Mouse (Mus musculus): ENCODE measurements around the gene Chn2.

Gene Chn2

DNA sequence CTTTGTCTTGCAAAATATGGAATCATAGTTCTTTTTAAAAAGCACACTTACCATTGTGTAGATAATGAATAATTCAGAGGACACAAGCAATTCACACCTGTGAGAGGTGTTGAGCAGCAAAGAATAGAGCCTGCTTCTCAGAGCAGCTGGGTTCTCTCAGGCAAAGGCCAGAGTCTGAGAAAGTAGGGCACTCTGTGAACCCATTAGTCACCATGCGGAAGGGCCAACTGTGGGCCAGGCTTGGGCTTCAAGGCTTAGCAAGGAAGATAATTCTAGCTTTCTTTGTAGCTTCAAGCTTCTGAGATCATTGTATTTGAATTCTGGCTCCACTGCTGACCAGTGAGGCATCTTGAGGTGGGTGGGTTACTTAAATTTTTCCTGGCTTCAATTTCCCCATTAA lies 2.8 kb downstream of the Chn2 start:
- DNase-seq (ENCODE audit: low spot score): no peak

DNA sequence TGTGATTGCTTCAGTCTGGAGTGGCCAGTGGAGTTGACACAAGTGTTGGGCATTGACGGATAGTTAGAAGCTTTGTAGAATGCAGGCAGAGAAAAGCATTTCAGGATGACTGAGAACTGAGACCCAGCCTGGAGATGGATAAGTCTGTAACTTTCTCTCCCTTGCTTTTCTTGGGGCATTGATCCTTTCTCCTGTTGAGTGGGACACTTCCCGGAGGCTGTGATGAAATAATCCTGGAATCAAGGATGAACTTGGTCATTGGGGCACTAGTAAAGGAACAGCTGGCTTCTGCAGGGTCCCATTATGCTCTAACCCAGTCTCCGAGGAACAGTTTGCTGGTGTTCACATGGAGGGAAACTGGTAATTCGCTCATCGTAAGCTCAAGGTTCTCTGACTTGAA lies 4.2 kb downstream of the Chn2 start:
- DNase-seq (ENCODE audit: low spot score): no peak

DNA sequence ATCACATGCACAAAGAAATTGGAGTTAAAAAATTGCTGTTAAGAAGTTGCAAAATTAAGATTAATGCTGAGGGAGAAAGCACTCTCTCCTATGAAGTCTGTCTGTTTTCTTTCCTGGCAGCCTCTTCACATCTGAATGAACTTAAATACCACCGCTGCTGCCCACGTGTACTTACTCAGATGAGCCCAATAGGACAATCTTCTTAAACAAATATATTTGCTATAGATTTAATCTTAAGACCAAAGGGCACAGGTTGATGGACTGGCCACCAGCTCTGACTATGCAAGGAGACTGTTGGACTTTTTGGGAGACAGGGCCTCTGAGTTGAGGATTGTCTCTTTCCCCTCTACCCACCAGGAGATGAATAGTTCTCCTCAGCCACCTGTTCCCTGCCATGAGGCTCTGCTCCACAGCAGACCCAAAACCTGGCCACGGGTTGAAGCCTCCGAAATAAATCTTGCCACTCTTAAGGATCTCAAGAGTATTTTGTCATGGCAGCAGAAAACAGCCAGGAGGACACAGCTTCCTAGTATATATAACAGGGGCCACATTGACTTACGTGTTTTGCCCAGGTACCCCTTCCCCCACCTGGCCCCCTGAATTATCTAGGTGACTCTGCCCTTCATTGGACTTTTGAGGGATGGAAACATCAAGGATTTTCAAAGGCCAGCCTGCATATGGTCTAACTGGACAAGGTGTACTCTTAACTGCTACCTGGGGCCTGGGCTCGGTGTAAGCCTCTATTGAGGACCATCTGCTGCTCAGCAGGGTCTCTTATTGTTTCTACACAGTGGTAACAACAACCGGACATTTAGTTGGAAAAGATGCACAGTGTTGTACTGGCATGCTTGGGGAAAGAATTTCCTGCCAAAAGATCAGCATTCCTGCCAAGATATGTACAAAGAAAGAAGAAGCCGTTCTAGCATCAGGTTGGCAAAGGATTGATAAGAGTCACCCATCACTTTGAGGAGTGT lies 6.7 kb downstream of the Chn2 start:
- no peak for DNase-seq (ENCODE audit: low spot score)

DNA sequence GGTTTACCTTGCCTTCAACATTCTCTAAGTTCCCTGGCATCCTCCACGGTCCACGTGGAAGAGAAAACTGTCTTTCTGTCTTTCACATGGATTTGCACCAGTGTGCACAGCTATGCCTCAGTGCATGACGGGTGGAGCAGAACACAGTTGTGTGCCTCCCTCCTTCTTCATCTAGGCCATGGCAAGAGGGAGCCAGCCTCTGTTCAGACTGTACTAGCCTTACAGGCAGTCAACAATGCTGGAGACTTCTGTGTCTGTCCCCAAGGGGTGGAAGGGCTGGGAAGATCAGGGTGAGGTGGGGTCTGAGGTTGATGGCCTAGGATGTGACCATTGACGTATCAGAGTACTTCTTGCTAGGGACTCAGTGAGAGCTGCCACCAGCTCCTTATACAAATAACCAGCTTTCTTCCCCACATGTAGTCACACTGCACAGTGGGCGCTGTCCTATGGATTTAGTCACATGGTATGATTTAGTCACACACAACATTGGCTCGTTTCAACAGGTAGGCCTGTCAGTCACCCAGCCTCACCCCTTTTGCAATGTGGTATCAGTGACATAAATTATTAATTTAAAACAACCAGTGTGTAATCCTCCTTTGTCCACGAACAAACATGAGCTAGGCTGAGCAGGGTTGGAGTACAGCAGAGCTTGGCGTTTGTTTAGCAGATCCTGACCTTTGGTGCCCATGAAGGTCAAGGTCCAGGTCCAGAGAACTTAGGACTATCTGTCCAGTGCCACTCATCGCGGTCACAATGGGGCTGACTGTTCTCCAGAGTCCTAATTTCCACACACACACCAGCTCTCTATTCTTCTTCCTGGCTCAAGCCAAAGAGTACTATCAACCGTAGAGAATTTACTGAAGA lies 7.8 kb downstream of the Chn2 start:
- DNase-seq (ENCODE audit: low spot score): no peak

DNA sequence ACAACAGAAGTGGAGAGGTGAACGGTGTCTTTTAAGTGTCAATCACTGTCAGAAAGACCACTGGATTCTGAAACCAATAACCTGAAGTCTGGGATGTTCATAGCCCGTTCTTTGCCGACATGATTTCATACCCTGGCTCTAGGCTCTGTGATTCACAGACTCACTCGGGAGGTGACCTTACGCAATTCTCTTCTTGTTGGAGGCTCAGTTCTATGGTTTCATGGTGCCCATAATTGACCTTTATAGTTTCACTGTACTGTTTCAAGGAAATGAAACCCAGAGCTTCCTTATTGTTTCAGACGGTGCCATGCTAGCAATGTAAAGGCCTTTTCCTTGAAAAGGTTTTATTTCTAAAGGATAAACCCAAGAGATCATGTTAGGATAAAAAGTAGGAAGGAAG lies 9.4 kb downstream of the Chn2 start:
- no peak for DNase-seq (ENCODE audit: low spot score)

DNA sequence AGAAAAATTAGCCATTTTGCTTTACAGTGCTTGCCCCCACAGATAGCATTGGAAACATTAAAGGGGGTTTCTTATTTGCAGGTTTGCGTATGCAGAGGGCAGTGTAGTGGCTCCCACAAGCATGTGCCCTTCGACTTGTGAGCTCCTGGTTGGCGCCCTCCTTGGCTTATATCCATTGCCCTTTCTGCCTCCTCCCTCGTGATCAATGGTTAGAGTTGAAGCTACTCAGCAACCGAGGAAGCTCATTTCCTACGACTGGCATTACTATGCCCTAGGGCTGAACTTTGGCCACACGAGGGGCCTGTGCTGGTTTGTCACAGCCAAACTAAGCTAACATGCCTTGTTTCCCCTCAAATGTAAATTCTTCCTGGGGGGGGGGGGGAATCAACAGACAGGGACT lies 11.8 kb downstream of the Chn2 start:
- DNase-seq (ENCODE audit: low spot score): no peak

DNA sequence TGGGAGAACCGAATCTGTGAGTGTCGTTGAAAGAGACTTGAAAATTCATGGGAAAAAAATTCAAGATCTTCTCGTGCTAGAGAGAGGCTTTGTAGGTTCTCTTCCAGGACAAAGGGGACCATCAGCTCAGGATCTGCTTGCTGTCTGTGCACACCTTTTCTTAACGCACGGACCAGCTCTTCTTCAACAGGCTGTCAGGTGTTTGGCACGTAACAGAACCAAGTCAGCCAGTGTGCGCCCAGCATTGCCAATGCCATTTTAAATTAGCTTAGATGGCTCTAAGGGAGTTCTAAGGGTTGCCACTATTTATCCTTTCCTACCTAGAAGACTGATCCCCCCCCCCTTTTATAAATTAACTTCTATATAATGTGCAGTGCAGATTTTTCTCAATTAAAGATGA lies 12.8 kb downstream of the Chn2 start:
- no peak for DNase-seq (ENCODE audit: low spot score)

DNA sequence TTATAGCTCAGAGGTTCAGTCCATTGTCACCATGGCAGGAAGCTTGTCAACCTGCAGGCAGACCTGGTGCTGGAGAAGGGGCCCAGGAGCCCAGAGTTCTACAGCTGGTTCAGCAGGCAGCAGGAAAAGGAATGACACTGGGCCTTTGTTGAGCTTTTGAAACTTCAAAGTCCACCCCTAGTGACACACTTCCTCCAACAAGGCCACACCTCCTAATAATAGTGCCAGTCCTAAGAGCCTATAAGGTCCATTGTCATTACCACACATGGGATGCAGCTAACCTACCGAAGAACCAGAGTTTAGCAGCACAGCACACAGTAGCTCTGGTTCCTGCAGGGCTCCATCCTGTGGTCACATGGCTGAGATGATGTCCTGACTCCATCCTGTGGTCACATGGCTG lies 13.3 kb downstream of the Chn2 start:
- no peak for DNase-seq (ENCODE audit: low spot score)

DNA sequence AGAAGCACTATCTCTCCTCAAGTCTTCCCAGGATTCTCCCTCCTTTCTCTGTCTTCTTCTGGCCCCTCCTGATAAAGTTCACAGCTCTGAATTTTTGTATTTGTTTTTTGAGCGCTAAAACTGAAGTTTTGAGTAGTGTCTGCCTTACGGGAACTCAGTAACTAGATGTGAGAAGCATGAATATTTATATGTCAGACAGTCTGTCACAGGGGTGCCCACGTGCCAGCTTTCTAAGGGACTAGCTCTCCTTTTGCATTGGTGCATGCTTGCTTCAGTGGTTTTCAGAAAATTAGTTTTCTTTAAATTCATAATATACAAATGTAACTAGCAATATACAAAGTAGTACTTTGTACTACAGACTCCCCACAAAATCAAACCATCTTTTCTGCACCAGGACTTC lies 14.0 kb downstream of the Chn2 start:
- no peak for DNase-seq (ENCODE audit: low spot score)

DNA sequence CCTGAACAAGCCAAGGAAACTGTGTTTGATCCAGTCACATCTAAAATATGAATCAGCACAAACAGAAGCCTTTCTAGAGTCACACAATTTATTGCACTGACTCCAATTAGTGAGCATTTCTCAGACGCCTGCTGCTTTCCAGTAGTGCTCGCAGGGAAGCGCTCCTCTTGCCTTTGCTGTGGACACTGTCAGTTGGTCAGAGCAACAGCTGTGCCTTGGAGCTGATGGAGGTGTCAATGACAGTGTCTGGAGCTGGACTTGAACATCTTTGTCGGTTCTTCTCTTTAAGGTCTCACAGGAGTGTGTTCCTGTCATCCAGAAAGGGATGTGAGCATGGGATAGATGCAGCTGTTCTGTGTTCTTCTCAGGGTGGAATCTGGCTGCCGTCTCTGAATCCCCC lies 16.0 kb downstream of the Chn2 start:
- no peak for DNase-seq (ENCODE audit: low spot score)

DNA sequence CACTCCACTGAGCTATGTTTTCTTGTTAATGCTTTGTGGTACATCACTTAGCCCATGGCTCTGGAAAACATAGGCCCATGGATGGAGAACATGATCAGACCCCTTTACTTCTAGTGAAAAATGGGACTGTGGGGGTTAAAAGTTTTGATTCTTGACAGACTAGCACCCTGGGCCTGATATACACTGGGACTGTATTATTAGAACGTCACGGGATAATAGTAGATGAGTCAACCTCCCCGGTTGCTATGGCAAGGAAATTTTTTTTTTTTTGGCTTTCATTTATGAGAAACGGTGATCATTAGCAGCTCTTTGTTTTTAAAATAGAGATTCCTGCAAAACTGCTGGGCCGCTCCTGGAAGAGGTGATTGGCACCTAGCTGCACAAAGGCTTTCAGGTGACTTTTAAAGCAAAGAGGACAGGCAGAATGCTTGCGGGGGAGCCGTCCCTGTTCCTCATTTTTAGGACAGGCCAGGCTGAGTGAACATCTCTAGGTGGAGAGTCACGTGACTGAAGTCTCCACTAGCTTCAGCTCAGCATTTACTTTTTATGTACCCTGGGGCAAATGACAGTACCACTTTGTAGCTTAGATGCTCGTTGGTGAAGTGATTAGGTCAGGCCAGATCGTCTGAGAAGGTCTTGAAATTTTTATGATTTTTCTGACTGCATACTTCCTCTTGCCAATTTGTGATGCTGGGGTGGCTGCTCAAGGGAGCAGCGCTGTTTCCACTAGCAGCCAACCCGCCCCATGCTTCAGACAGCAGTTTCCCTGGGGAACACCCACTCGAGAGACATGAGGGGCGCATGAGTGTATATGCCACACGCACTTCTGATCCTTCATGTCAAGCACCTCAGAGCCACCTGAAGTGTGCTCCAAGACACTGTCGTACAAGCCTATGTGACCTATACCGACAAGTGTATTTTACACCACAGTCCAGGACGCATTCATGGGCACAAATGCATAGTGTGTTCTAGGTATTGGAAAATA lies 17.5 kb downstream of the Chn2 start:
- no peak for DNase-seq (ENCODE audit: low spot score)

DNA sequence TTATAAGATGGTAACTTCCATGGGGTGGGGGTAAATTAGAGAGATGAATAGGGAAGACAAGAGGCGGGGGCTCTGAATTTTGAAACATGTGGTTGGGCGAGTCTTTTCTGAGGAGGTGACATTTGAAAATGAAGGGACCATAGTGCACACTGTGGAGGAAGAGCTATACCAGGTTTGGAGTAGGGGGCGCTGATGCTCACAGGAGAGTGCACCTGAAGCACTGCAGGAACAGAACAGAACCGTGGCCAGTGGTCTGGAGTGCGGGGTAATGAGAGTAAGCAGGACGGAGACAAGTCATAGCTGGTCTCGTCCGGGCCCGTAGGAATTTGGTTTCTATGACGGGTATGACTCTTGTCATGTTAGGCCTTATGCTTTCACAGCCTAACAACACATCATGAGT lies 18.3 kb downstream of the Chn2 start:
- DNase-seq (ENCODE audit: low spot score): no peak

DNA sequence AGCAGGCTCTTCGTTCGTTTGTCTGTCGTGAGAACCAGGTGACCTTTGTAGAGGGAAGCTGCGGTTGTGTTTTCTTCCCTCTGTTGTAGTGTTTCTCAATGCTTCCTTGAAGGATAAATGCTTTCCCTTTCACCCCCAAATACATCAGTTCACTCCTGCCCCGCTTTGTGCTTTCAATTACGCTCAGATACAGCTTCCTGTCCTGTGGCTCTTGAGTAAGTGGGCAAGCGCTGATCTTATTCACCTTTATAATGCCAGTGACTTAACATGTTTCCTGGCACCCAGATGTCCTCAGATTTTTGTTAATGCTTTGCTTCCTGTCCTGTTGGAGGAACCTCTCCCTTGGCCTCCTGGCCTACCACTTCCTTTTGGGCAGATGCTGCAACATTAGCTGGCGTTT lies 19.5 kb downstream of the Chn2 start:
- DNase-seq (ENCODE audit: low spot score): no peak

DNA sequence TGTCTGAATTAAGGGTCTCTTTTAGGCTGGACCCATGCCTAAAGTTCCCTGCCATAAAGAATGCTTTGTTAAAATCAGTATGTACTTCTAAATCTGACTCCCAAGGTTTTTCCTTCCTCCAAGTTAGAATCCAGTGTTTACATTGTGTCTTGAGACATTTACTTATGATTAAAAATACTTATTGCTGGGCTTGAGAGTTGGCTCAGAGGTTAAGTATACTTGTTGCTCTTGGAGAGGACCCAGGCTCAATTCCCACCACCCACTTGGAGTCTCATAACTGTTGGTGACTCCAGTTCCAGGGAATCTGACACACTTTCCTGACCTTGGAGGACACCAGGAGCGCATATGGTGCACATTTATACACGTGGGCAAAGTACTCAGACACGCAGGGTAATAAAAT lies 20.9 kb downstream of the Chn2 start:
- no peak for DNase-seq (ENCODE audit: low spot score)

DNA sequence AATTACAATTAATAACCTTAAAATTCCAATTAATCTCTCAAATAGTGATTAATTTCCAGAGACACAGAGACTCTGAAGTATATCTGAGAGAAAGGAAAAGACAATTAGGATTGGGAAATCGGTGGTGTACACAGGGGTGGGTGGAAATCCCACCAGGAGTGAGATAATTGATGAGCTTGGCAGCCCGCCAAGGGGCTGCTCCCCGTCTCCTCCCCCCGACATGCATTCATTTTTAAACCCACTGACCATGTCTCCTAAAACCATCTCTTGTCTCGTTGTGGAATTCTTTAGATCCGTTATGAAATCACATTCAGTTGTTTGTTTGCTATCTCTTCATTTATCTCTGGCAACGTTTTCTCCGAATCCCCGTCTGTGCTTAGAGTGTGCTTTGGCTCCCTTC lies 22.0 kb downstream of the Chn2 start:
- DNase-seq (ENCODE audit: low spot score): no peak

DNA sequence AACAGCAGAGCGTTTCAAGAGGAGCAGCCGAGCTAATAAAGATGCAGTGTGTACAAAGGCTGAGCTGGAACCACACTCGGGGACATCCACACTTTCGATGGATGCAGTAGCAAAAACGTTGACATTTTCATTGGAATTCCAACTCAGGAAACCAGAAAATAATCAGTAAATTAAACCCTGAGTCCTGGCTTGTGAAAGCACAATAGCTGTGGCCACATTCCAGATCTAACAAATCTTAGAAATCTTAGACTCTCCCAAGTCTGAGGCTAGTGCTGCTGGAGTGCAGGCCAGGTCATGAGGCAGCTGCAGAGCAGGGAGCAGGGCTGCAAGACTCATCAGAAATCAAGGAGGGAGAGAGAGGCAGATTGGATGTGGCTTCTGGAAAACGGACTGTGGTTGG lies 24.5 kb downstream of the Chn2 start:
- DNase-seq (ENCODE audit: low spot score): no peak

DNA sequence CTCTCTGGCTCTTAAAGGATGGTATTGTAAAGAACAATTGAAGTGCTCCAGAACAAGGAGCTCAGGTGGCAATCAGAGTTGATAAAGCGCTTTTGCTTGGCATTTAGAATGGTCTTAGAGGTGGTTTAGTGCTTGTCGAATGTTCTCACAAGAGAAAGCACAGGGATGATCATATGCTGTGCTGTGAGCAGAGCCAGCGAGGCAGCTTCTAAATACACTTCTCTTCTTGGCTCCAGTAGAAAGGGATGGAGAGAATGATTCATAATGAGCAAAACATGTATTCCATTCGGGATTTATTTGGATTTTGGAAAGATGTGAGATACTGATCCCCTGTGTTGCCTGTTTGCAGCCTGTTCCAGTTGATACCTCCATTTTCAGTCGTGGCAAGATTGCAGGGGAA lies 28.0 kb downstream of the Chn2 start:
- DNase-seq (ENCODE audit: low spot score): no peak

DNA sequence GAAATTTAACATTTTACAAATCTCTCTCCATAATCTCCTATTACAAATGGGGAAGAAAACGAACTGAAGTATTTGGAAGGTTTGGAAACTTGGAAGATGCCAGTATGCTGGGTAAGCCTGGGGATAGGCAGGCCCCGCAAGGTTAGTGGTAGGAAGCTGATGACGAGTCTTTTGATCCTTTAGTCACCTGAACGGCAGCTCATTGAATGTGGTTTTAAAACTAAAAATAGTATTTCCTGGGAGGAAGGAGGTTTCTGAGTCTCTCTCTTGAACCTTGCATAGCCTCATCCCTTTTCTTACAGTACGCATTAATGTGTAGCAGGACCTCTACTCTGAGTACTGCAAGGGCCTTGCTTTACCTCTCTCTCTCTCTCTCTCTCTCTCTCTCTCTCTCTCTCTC lies 29.5 kb downstream of the Chn2 start:
- no peak for DNase-seq (ENCODE audit: low spot score)

DNA sequence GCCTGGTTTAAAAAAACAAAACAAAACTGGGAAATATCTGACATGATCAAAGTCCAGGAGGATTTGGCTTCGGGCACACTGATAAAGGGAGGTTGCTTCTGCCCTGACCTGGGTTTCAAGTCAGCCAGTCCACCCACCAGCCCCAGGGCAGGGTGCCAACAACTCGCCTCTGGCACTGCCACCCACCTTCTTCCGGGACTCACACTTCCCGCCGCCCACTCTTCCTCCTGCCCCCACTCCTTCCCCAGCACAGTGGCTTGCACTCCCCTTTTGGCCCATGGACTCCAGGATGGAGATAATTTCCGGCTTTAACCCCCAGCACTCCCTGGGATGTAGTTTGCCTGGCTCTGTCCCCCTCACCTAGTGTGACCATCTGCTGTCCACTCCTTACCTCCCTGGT lies 31.4 kb downstream of the Chn2 start:
- DNase-seq (ENCODE audit: low spot score): peak; percentile 17

DNA sequence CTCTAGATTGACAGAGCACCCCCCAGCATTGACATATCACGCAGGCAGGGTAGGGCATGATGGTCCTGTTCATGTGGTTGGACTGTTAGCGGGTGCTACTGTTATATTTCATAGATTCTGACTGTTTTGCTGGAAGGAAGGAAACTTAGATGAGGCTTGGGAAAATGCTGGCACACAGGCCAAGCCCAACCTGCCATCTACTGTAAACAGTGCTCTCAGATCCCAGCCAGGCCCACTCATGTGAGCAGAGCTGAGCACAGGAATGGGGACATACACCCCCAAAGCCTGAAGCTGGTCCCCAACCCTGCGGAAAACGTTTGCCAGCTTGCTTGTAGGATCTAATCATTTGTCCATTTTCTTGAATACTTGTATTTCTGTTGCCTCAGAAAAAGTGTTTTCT lies 32.1 kb downstream of the Chn2 start:
- DNase-seq (ENCODE audit: low spot score): no peak

DNA sequence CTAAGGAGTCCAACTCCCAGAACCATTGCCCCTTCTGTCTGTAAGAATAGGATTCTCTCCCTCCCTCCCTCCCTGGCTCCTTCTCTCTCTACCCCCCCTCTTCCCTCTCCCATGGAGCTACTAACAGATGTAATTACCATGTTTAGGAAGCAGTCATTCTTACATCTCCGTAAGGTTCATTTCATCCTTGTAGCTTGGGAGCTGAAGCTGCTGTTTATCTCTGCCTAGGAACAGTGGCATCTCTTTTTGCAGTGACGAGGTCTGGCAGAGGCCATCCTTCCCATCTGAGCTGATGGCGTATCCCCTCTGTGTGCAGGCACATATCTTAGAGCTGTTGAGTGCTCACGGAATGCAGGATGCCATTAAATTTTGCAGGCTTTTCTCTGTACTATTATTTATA lies 35.1 kb downstream of the Chn2 start:
- no peak for DNase-seq (ENCODE audit: low spot score)

DNA sequence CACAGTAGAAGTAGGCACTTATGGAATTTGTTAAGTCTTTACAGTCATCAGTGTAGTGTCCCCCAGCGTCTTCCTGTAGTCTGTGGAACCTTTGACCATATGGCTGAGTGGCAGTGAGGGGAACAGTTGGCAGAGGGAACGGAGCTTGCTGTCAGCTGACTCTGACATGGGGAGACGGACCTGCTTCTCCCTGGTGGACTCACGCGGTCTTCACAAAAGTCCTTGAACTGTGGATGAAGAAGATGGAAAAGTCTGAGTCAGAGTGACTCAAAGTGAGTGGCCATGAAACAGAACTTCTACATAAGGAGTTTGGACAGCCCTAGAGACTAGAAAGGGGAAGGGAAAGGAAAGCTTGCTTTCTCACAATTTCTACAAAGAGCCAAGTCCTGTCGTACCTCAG lies 36.1 kb downstream of the Chn2 start:
- no peak for DNase-seq (ENCODE audit: low spot score)

Measured in ovary, postnatal 14 days (tissue).